Mouse (Mus musculus) hindbrain, embryonic 12.5 days (tissue): ENCODE measurements around the gene Prss29. TPM values are rescaled to one million over a fixed set of nuclear protein-coding genes. Genes with fewer than 3 reads are reported as not detected.

ENCODE experiments used
- ATAC-seq: fragments of 200-750 bp; cut with Nextera tagmentation; 2 replicates; pipeline ENCODE4 v1.8.0; 2017; ENCODE audit warnings: moderate TSS enrichment; ENCODE audit not compliant: low FRiP score
- H3K27ac ChIP-seq: fragments of 300-500 bp; sonication (generic); 2 replicates; pipeline ENCODE4 v1.5.1; 2016; ENCODE audit warnings: mild to moderate bottlenecking
- H3K27me3 ChIP-seq: fragments of 300-500 bp; sonication (generic); 2 replicates; pipeline ENCODE4 v1.6.1; 2016; ENCODE audit warnings: mild to moderate bottlenecking
- H3K36me3 ChIP-seq: fragments of 300-500 bp; sonication (generic); 2 replicates; pipeline ENCODE4 v1.6.1; 2016; ENCODE audit warnings: mild to moderate bottlenecking
- H3K4me1 ChIP-seq: fragments of 300-500 bp; sonication (generic); 2 replicates; pipeline ENCODE4 v1.6.1; 2016
- H3K4me2 ChIP-seq: fragments of 300-500 bp; sonication (generic); replicated peaks from 2 replicates; pipeline ENCODE4 v1.6.1; 2016; ENCODE audit warnings: mild to moderate bottlenecking
- H3K4me3 ChIP-seq: fragments of 300-500 bp; sonication (generic); 2 replicates; pipeline ENCODE4 v1.5.1; 2016; ENCODE audit warnings: mild to moderate bottlenecking
- H3K9ac ChIP-seq: fragments of 300-500 bp; sonication (generic); 2 replicates; pipeline ENCODE4 v1.6.1; 2016; ENCODE audit warnings: mild to moderate bottlenecking, moderate library complexity
- H3K9me3 ChIP-seq: fragments of 300-500 bp; sonication (generic); replicated peaks from 2 replicates; pipeline ENCODE4 v1.6.1; 2016; ENCODE audit warnings: mild to moderate bottlenecking
- whole genome bisulfite sequencing: fragments of 180-500 bp; shearing (Covaris S2); methylation state at CpG from one replicate; pipeline ENCODE4 v1.1.7; 2016; 5-methylcytosine and 5-hydroxymethylcytosine counted together
- polyA plus RNA-seq: library from polyadenylated mRNA; unstranded; fragments of >200 nt; fragmentation: Nextera tagmentation; extraction: Ambion mirVana; gene quantifications from 2 replicates; pipeline ENCODE4 v1.2.1, GENCODE M21; 2016

Gene Prss29
- polyA plus RNA-seq, 1 experiment from 2014 or later, result not detected

GRCm38 (mm10) chr17:25293495-25293894 is 25.0 kb upstream of the Prss29 start:
- Histone ChIP-seq H3K27me3 (no peaks in the 10 kb centered on the region), H3K27ac (no peak overlapping the region), H3K9ac (no peak overlapping the region), H3K4me3 (no peak overlapping the region), H3K9me3 (no peaks in the 10 kb centered on the region), H3K4me1 (no peaks in the 10 kb centered on the region), H3K4me2 (no peak overlapping the region), H3K36me3 (no peaks in the 10 kb centered on the region)
- ATAC-seq, result no peak
- 80% methylated on average over 5 of the region's 5 CpGs for WGBS

- no peaks in the 10 kb centered on the region for H3K9me3 ChIP-seq
- ATAC-seq, result no peak
- no peak overlapping the region for H3K9ac ChIP-seq
- H3K4me2 ChIP-seq, result no peak overlapping the region
- 59% methylated on average over 1 of the region's 1 CpGs for WGBS
- H3K27ac ChIP-seq, result no peak overlapping the region
- H3K4me3 ChIP-seq, result no peak overlapping the region
- H3K36me3 ChIP-seq, result no peaks in the 10 kb centered on the region
- no peaks in the 10 kb centered on the region for H3K27me3 ChIP-seq
- H3K4me1 ChIP-seq, result no peaks in the 10 kb centered on the region
Measured at GRCm38 (mm10) chr17:25294111-25294510, 24.3 kb upstream of the Prss29 start.

GRCm38 (mm10) chr17:25298094-25298493 is 20.4 kb upstream of the Prss29 start, which contains the start of gene Prss34:
Prss34 (plus strand) TSS chr17:25298394.
- 81% methylated on average over 5 of the region's 5 CpGs for WGBS
- ATAC-seq, result no peak

GRCm38 (mm10) chr17:25308346-25308745 is 10.1 kb upstream of the Prss29 start, which contains the start of gene Prss28:
Prss28 (plus strand) TSS chr17:25308646.
- Histone ChIP-seq H3K4me2 (no peak within 1 kb of the TSS), H3K27me3 (0 out of 2 replicates have a peak, but pooled peaks cover 2% of the 10 kb centered on the region), H3K9me3 (no peaks in the 10 kb centered on the region), H3K4me3 (no peak within 1 kb of the TSS), H3K27ac (no peak within 1 kb of the TSS), H3K36me3 (no peaks in the 10 kb centered on the region), H3K9ac (no peak within 1 kb of the TSS), H3K4me1 (no peaks in the 10 kb centered on the region)
- no peak for ATAC-seq
- 90% methylated on average over 4 of the region's 4 CpGs for WGBS

More at GRCm38 (mm10) chr17:25298094-25298493, 20.4 kb upstream of the Prss29 start, which contains the start of gene Prss34:
- Histone ChIP-seq H3K9me3 (no peaks in the 10 kb centered on the region), H3K36me3 (no peaks in the 10 kb centered on the region), H3K4me1 (no peaks in the 10 kb centered on the region), H3K27me3 (no peaks in the 10 kb centered on the region), H3K4me2 (no peak within 1 kb of the TSS), H3K4me3 (no peak within 1 kb of the TSS), H3K27ac (no peak within 1 kb of the TSS), H3K9ac (no peak within 1 kb of the TSS)

GRCm38 (mm10) chr17:25320819-25321218 is 2.4 kb downstream of the Prss29 start:
- ATAC-seq, result no peak
- Histone ChIP-seq H3K9ac (no peak overlapping the region), H3K9me3 (no peaks in the 10 kb centered on the region), H3K4me2 (no peak overlapping the region), H3K36me3 (no peaks in the 10 kb centered on the region), H3K27ac (no peak overlapping the region), H3K4me1 (no peaks in the 10 kb centered on the region), H3K4me3 (no peak overlapping the region), H3K27me3 (peaks cover 4% of the 10 kb centered on the region; the same call in 1 of the 2 replicates)
- WGBS, result 89% methylated on average over 8 of the region's 8 CpGs

- no peaks in the 10 kb centered on the region for H3K4me1 ChIP-seq
- no peak overlapping the region for H3K4me3 ChIP-seq
- no peak overlapping the region for H3K4me2 ChIP-seq
- no peak overlapping the region for H3K9ac ChIP-seq
- H3K27me3 ChIP-seq, result peaks cover 4% of the 10 kb centered on the region; the same call in 1 of the 2 replicates
- no peaks in the 10 kb centered on the region for H3K36me3 ChIP-seq
- H3K27ac ChIP-seq, result no peak overlapping the region
- no peak for ATAC-seq
- no peaks in the 10 kb centered on the region for H3K9me3 ChIP-seq
- 34% methylated on average over 2 of the region's 2 CpGs for WGBS
Measured at GRCm38 (mm10) chr17:25322930-25323329, 4.5 kb downstream of the Prss29 start.

- no peaks in the 10 kb centered on the region for H3K36me3 ChIP-seq
- no peaks in the 10 kb centered on the region for H3K4me1 ChIP-seq
- H3K9me3 ChIP-seq, result no peaks in the 10 kb centered on the region
- no peak overlapping the region for H3K4me3 ChIP-seq
- ATAC-seq, result no peak
- peaks cover 23% of the 10 kb centered on the region for H3K27me3 ChIP-seq
- 77% methylated on average over 9 of the region's 9 CpGs for WGBS
- H3K9ac ChIP-seq, result no peak overlapping the region
- no peak overlapping the region for H3K4me2 ChIP-seq
- H3K27ac ChIP-seq, result no peak overlapping the region
Measured at GRCm38 (mm10) chr17:25332321-25332720, 13.9 kb downstream of the Prss29 start.

GRCm38 (mm10) chr17:25333943-25334342 is 15.5 kb downstream of the Prss29 start:
- Histone ChIP-seq H3K9ac (no peak overlapping the region), H3K27ac (no peak overlapping the region), H3K36me3 (no peaks in the 10 kb centered on the region), H3K4me2 (no peak overlapping the region), H3K4me1 (no peaks in the 10 kb centered on the region), H3K4me3 (no peak overlapping the region), H3K9me3 (no peaks in the 10 kb centered on the region), H3K27me3 (peaks cover 23% of the 10 kb centered on the region)
- 3% methylated on average over 8 of the region's 8 CpGs for WGBS
- 0 out of 2 replicates have a peak, but pooled peaks have one; percentile 29 for ATAC-seq

GRCm38 (mm10) chr17:25338218-25338617 is 19.8 kb downstream of the Prss29 start:
- Histone ChIP-seq H3K9ac (no peak overlapping the region), H3K27ac (no peak overlapping the region), H3K4me3 (no peak overlapping the region), H3K27me3 (peaks cover 13% of the 10 kb centered on the region), H3K4me1 (no peaks in the 10 kb centered on the region), H3K9me3 (no peaks in the 10 kb centered on the region), H3K4me2 (no peak overlapping the region), H3K36me3 (no peaks in the 10 kb centered on the region)
- ATAC-seq, result no peak
- WGBS, result 77% methylated on average over 4 of the region's 4 CpGs

GRCm38 (mm10) chr17:25340003-25340402 is 21.5 kb downstream of the Prss29 start:
- H3K4me3 ChIP-seq, result no peak overlapping the region
- peaks cover 5% of the 10 kb centered on the region for H3K27me3 ChIP-seq
- no peaks in the 10 kb centered on the region for H3K4me1 ChIP-seq
- H3K9me3 ChIP-seq, result no peaks in the 10 kb centered on the region
- no peak overlapping the region for H3K4me2 ChIP-seq
- H3K36me3 ChIP-seq, result no peaks in the 10 kb centered on the region
- no peak for ATAC-seq
- no peak overlapping the region for H3K27ac ChIP-seq
- H3K9ac ChIP-seq, result no peak overlapping the region
- 88% methylated on average over 6 of the region's 6 CpGs for WGBS

GRCm38 (mm10) chr17:25341490-25341889 is 23.0 kb downstream of the Prss29 start:
- Histone ChIP-seq H3K27ac (no peak overlapping the region), H3K36me3 (no peaks in the 10 kb centered on the region), H3K4me2 (no peak overlapping the region), H3K4me3 (no peak overlapping the region), H3K9me3 (no peaks in the 10 kb centered on the region), H3K27me3 (no peaks in the 10 kb centered on the region), H3K9ac (no peak overlapping the region), H3K4me1 (no peaks in the 10 kb centered on the region)
- no peak for ATAC-seq
- 53% methylated on average over 3 of the region's 3 CpGs for WGBS

GRCm38 (mm10) chr17:25345462-25345861 is 27.0 kb downstream of the Prss29 start, which contains the start of gene Tpsab1:
Tpsab1 (minus strand) TSS chr17:25345562.
- no peak within 1 kb of the TSS for H3K27ac ChIP-seq
- H3K27me3 ChIP-seq, result no peaks in the 10 kb centered on the region
- WGBS, result 94% methylated on average over 4 of the region's 4 CpGs
- no peak within 1 kb of the TSS for H3K4me3 ChIP-seq
- H3K4me1 ChIP-seq, result no peaks in the 10 kb centered on the region
- H3K36me3 ChIP-seq, result no peaks in the 10 kb centered on the region
- H3K9ac ChIP-seq, result no peak within 1 kb of the TSS
- H3K4me2 ChIP-seq, result no peak within 1 kb of the TSS
- no peak for ATAC-seq
- H3K9me3 ChIP-seq, result no peaks in the 10 kb centered on the region

- Histone ChIP-seq H3K27ac (no peak overlapping the region), H3K4me3 (no peak overlapping the region), H3K9me3 (no peaks in the 10 kb centered on the region), H3K27me3 (no peaks in the 10 kb centered on the region), H3K36me3 (no peaks in the 10 kb centered on the region), H3K9ac (no peak overlapping the region), H3K4me1 (no peaks in the 10 kb centered on the region), H3K4me2 (no peak overlapping the region)
- WGBS, result 73% methylated on average over 2 of the region's 2 CpGs
- ATAC-seq, result no peak
Measured at GRCm38 (mm10) chr17:25361291-25361690, 42.8 kb downstream of the Prss29 start.
